Mouse (Mus musculus): ENCODE results near the gene Fam50a. TPM values are rescaled to one million over a fixed set of nuclear protein-coding genes. Genes with fewer than 3 reads are reported as not detected.

The Fam50a gene
- total RNA-seq (2021) (10 to 100 TPM; 61.5 to 87.6 TPM), polyA plus RNA-seq (2012; rRNA removed) (23.8 and 28.3 TPM in 2 replicates)
- long read RNA-seq, transcript Fam50a-201 (13 exons, 1,383 nt) = major isoform, 60 of 67 reads
- long read RNA-seq, partial matches to known transcripts = 1 of 67 reads
- long read RNA-seq, other reads (novel, unspliced or antisense) = 6 of 67 reads

DNA sequence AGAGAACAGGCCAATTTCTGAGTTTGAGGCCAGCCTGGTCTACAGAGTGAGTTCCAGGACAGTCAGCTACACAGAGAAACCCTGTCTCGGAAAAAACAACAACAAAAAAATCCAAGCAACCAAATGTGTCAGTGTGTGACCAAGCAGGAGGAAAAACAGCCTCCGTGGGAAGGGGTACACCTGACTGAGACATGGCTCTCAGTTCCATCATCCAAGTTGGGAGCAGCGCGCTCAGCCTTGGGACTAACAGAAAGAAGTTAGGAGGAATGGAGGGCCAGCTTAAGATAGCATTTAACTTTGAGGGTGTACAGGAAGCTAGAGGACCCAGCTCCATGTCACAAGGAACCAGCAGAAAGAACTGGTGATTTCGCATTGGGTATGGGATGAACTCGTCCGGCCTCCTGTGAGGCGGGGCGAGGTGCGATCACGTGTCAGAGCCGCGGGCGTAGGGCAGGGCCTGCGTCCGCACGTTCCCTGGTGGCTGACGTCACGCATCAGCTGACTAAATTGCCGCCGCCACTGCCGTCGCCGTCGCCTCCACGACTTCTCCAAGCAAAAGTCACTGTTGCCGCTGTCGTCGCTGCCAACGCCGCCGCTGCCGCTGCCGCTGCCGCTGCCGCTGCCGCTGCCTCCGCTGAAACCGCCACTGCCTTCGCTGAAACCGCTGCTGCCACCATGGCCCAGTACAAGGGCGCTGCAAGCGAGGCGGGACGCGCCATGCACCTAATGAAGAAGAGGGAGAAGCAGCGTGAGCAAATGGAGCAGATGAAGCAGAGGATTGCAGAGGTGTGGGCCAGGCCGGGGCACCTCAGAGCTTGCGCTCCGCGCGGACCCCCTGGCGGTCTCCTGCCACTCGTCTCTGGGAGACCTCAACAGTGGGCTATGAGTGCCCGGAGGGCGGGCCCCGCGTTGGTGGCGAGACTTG lies at the start of gene Fam50a:
Gene Fam50a, plus strand, starts transcription at position 494 of the 925 bp plus-strand sequence.
- peak; percentile 91 for DNase-seq

DNA sequence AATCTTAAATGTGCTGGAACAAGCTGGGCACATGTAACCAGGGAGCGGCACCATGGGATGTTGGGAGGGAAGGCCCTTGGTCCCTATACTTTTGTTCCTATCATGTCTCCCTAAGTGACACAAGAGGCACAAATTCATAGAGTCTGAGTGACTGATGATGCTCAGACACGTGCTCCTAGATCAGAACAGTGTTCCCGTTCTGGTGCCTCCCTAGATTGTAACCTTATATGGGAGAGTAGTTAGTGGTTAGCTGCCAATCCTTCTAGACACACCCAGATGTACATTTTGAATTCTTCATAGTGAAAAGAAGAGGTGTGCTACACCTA lies 43.1 kb upstream of the Fam50a start:
- no peak for DNase-seq

DNA sequence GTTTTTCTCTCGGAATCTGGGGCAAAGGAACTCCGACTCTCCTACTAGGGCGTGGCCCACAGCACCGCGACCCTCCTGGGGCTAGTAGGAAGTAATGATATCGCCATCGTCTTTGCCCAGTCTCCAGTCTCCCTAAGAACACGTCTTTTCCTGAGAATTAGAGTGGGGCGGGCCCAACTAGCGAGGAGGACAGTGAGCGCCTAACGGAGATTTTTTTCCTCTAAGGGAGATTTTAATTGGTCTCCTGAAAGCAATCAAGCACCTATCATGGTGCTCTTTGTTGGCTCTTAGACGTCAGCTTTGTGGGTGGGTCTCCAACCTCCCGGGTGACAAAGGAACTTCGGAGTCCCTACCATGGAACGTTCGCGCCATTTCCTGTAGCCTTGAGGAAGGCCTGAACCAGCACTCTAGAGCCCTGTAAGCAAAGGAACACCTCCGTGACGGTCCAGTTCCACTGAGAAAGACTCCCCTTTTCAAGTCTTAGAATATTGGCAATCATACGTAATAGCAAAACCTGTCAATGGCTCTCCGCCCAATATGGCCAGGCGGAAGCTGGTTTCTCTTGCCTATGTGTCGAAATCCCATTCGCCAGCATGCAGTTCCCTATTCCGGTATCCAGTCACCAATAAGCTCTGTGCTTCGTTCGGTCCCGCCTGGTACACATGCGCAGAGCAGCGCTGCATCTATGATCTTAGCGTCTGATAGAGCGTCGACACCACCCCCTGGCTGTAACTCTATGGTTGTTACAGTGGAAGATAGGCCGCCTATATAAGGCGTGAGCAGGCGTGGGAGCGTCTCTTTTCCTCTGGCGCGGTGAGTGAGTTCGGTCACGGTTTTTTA lies 42.6 kb upstream of the Fam50a start, which contains the start of gene Rpl10:
Gene Rpl10, plus strand, starts transcription at position 751 of the 840 bp plus-strand sequence.
- peak; percentile 92 for DNase-seq

DNA sequence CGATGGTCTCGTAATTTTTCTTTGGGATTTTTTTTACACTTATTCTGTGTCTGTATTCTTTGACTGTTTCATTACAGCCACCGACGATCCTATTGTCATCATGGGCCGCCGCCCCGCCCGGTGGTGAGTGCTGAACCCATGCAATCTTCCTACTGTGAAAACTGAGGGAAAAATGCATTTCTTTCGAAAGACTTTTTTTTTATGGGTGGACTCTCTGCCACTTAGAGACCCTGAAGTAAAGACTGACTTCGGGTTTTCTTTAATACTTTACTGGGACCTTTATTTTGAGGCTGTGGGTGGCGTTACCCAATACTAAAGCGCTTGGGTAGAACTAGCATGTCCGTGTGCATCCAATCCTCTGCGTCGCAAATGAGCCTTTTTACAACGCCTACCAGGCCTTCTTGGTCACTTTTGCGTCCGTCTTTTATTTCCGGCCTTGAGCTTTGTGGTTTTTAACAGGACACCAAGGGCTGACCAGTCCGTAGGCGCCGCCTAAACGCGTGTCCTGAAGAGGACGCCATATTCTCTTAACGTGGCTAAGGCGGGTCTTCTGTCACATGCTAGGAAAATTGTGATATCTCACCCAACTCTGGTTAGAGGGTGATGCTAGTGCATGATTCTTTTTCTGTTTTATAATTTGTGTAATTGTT lies 41.8 kb upstream of the Fam50a start:
- peak; percentile 46 for DNase-seq

DNA sequence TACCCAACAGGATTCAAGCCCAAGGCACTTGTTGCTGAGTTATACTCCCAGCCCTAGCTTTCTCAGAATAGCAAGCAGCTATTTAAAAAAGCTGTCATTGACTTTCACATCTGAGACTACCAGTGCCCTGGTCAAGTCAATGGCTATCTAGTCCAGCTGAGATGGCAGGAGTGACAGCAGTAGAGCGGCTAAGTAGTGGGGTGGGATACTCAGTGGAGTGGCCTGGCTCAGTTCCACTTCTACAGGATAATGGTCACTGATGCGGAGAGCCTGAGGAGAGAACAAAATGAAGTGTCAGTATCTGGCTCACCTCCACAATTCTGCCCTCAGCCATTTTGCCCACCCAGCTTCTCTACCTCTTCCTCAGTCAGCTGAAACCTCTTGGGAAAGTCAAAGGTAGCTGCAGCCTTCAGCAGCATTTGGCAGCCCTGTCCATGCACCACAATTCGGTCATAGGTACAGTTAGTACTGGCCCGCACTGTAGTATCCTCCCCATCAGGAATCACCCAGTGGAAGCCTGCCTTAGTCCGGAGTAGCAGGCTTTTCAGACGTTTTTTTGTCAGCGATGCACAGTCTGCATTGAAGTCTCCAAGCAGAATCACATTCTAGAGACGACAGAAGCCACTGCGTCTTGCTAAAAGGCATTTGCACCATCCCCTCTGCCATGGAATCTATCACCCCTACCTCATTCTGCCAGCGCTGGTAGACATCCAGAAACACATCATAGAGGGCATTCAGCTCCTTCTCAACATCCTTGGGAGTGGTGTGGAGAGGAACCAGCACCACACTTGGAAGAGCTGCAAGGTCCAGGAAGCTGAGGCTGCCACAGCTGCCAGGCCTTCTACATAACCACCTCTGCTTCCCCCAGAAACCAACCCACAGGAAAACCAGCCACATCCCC lies 39.2 kb upstream of the Fam50a start:
- DNase-seq = no peak

GRCm38 (mm10) chrX:74277916-74278315 lies 34.9 kb upstream of the Fam50a start:
- DNase-seq = no peak

DNA sequence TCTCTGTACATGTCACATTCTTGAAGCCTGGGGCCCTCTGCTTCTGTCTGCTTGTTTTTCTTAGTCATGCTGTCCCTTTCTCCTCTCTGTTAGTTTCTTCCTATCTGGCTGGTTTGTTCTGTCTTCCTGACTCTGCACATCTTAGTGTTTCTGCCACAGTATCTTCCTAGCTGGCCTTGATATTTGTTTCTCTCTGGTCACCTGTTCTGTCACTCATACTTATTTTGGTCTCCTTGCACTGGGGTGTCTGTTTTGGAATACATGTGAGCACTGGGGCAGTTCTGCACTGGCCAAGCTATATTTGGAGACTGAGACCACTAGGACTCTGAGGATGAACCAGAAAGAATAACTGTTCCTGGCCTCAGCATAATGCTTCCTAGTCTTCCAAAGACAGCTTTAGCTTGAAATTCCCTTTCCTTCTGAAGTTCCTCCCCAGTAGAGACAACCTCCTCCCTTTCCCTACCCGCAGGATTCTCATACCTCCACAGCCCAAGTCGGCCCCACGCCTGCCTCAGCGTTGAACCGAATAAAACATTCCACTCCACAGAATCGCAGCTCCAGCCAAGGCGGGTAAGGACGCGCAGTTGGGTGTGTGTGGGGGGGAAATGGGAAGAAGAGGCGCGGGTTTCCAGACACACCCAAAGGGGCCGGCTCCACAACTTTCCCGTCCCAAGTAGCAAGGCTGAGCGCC lies 31.6 kb upstream of the Fam50a start:
- no peak for DNase-seq

- peak; percentile 91 for DNase-seq
These were observed 31.0 kb upstream of the Fam50a start, which contains the start of the genes Taz and Dnase1l1 for GRCm38 (mm10) chrX:74281732-74282394. Taz (plus strand) TSS chrX:74281912. Dnase1l1 (minus strand) TSS chrX:74282337.

- DNase-seq = peak; percentile 90
These were observed 30.3 kb upstream of the Fam50a start for GRCm38 (mm10) chrX:74282395-74283091.

DNA sequence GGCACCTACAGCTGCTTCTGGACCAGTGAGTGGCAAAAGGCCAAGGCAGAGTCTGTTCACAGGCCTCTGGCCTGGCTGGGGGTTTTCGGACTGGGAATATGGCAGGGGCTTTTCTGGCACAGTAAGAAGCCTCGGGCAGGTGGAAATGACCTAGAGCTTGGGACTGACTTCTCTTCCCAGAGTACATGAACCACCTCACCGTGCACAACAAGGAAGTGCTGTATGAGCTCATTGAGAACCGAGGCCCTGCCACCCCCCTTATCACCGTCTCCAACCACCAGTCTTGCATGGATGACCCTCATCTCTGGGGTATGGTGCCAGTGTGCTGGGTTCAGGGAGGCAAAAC lies 29.8 kb upstream of the Fam50a start:
- no peak for DNase-seq

DNA sequence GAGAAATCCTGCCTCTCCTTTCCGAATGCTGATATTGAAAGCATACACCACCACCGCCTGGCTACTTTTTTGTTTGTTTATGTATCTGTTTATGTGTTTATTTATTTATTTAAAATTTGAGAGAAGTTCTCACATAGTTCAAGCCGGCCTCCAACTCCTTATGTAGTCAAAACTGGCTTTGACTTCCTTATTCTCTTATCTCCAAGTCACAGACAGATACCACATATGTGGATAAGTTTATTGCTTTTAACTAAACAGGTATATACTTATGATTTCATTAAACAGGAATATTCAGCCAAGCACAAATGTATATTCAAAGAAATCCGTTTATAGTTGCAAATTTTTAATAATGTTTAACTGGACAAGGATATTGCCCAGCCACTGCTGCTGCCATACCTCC lies 19.4 kb upstream of the Fam50a start:
- DNase-seq = no peak

DNA sequence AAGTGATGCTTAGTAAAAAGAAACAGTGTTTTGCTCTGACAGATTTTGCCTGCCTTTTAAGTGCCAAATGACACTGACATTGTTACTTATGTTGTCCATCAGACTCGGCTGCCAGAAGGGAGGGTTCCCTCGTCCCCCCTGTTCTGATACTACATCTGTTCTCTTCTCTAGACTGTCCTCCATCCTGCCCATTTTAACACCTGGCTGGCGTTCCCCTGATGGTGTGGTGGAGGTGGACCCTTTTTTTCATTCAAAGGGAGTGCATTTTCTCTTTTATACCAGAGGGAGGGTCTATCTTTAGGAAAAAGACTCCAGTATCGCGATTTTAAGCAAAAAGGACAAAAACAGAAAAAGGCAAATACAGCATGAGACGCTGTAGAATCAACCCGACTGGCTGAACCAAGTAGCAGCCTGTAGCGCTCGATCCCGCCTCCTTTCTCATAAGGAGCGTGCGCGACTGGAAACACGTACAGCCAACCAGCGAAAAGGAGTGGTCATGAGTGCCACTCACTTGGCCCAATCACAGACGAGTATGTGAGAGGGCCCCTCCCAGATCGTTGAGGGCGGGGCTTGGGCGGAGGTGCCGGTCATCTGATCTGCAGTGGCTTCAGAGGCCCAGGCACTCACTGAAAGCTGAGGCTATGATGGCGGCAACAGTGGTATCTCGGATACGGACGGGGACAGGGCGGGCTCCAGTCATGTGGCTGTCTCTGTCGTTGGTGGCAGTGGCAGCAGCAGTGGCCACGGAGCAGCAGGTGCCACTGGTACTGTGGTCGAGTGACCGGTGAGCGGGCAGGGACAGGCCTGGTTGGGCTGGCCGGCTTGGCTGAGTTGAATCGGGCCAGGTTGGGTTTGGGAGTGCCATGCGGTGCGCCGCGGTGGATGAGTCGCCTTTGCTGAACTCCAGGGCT lies 16.0 kb upstream of the Fam50a start, which contains the start of gene Atp6ap1:
Gene Atp6ap1, plus strand, starts transcription at position 560 of the 911 bp plus-strand sequence.
- DNase-seq = peak; percentile 95

DNA sequence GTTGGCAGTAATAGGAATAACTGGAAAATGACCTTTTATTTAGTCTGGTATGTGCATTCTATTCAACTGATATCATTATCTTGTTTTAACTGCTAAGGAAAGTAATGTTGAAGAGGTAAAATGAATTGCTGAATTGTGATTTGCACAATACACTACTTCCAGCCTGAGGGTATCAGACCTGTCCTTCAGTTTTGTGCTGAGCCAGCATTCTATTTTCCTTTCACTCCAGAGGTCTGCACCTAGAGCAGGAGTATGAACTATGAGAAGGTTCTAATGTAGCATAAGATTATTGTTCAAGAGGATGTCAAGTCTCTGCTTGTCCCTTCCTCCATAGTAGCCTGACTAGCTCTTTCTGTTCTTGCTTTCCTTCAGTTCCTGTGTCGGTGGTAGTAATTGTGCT lies 14.5 kb upstream of the Fam50a start:
- DNase-seq = no peak

- no peak for DNase-seq
These were observed 13.1 kb upstream of the Fam50a start for GRCm38 (mm10) chrX:74299721-74300120.

DNA sequence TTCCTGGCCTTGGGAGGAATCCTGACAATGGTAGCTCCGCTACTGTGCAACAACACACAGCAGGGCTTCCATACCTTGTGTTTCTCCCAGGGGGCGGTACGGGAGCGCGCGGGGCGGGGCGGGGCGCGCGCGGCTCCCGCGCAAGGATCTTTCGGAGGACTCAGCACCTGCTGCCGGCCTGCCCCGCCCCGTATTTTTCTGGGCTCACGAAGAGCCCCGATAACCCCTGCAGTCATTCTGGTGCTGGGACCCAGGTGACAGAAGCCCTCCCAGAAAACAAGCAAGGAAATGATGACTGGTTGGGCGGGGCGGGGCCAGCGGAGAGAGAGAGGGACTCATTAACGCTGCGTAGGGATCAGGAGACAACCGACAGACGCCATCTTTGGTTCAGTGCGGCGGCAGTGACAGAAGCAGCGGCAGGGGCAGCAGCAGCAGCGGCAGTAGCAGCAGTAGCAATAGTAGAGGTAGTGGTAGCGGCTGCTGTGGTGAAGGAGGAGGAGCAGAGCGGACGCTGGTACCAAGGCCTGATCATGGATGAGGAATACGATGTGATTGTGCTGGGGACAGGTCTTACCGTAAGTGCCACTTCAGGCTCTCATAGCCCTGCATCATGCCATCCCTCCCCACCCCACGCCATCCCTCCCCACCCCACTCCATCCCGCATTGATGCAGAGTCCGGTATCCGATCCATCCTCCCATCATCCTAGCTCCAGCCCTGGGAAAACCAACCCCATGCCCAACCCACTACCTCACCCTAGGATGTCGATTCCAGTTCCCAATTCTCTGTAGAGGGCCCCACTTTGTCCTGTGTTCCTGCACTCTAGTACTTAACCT lies 7.7 kb upstream of the Fam50a start, which contains the start of gene Gdi1:
Gene Gdi1, plus strand, starts transcription at position 132 of the 834 bp plus-strand sequence.
- peak; percentile 79 for DNase-seq

GRCm38 (mm10) chrX:74328725-74329161 lies 15.9 kb downstream of the Fam50a start, which contains the start of gene Plxna3:
Plxna3 (plus strand) TSS chrX:74329066.
- peak; percentile 86 for DNase-seq

All from adrenal gland, adult 2 months (tissue).